Mouse (Mus musculus) CH12.LX (cell line): ENCODE data around the gene Dhx8. TPM values are rescaled to one million over a fixed set of nuclear protein-coding genes. Genes with fewer than 3 reads are reported as not detected.

Experiments
- DNase-seq: peaks from one replicate; pipeline ENCODE4 v3.0.0-alpha.2; 2013; ENCODE audit errors: extremely low read depth
- H3K27ac ChIP-seq: 2 replicates; pipeline ENCODE4 v1.5.1; 2012; ENCODE audit warnings: low read depth, mild to moderate bottlenecking, control low read depth, moderate library complexity; ENCODE audit not compliant: insufficient read depth
- H3K27me3 ChIP-seq: replicated peaks from 2 replicates; pipeline ENCODE3; 2012; ENCODE audit warnings: inconsistent platforms
- H3K36me3 ChIP-seq, 2 experiments: replicated peaks in 1 of 2; 2 replicates each; pipeline versions ENCODE3 to v1.6.1; 2012; ENCODE audit warnings: inconsistent platforms in 1 of 2, low read length in 1 of 2, mild to moderate bottlenecking in 1 of 2, mixed read lengths in 1 of 2, moderate library complexity in 1 of 2; ENCODE audit not compliant: control insufficient read depth in 1 of 2, insufficient read depth in 1 of 2
- H3K4me1 ChIP-seq, 2 experiments: 2 replicates each; pipeline ENCODE4 v1.6.1; 2012; ENCODE audit warnings: inconsistent platforms in 1 of 2, moderate library complexity in 1 of 2; ENCODE audit not compliant: insufficient read depth in 2 of 2, control insufficient read depth in 1 of 2
- H3K4me2 ChIP-seq: 2 replicates; pipeline ENCODE4 v1.6.1; 2012; ENCODE audit warnings: low read depth, mild to moderate bottlenecking, control low read depth; ENCODE audit not compliant: poor library complexity, insufficient read depth, severe bottlenecking
- H3K4me3 ChIP-seq, 3 experiments: fragments of 150-350 bp in 1 of 3; sonication (generic) in 1 of 3; replicated peaks in 1 of 3; 2 replicates each; pipeline versions ENCODE3 to v1.5.1; 2011 to 2012; ENCODE audit warnings: low read depth in 2 of 3, low read length in 2 of 3, mild to moderate bottlenecking in 2 of 3, moderate library complexity in 2 of 3, control low read depth in 1 of 3, improper control_type of control experiment in 1 of 3, inconsistent platforms in 1 of 3, mixed read lengths in 1 of 3; ENCODE audit not compliant: poor library complexity in 1 of 3
- H3K79me2 ChIP-seq: replicated peaks from 2 replicates; pipeline ENCODE4 v1.6.1; 2012; ENCODE audit warnings: mild to moderate bottlenecking, moderate library complexity; ENCODE audit not compliant: control insufficient read depth, poor library complexity, insufficient read depth, severe bottlenecking; ENCODE audit errors: extremely low read depth
- H3K9ac ChIP-seq: 2 replicates; pipeline ENCODE4 v1.6.1; 2012; ENCODE audit warnings: low read depth, mild to moderate bottlenecking, control low read depth, moderate library complexity; ENCODE audit not compliant: insufficient read depth
- H3K9me3 ChIP-seq: replicated peaks from 2 replicates; pipeline ENCODE3; 2012; ENCODE audit warnings: low read length, inconsistent platforms, mixed read lengths
- CHD1 ChIP-seq: IDR thresholded peaks from 2 replicates; pipeline ENCODE4 v1.6.1; 2012; ENCODE audit warnings: low read depth, low read length, improper control_type of control experiment, inconsistent platforms
- CHD2 ChIP-seq: IDR thresholded peaks from 2 replicates; pipeline ENCODE4 v1.6.1; 2011; ENCODE audit warnings: low read length, improper control_type of control experiment
- E2F4 ChIP-seq: IDR thresholded peaks from 2 replicates; pipeline ENCODE4 v1.6.1; 2011; ENCODE audit warnings: low read depth, low read length, improper control_type of control experiment; ENCODE audit not compliant: insufficient replicate concordance
- ELF1 ChIP-seq: IDR thresholded peaks from 2 replicates; pipeline ENCODE4 v1.6.1; 2014; ENCODE audit warnings: low read depth, mild to moderate bottlenecking, inconsistent platforms, low read length, improper control_type of control experiment
- ETS1 ChIP-seq: conservative IDR thresholded peaks from 2 replicates; pipeline ENCODE4 v1.6.1; 2012; ENCODE audit warnings: low read depth, mild to moderate bottlenecking, inconsistent platforms, low read length, improper control_type of control experiment, moderate library complexity
- IRF4 ChIP-seq: IDR thresholded peaks from 2 replicates; pipeline ENCODE4 v1.6.1; 2014; ENCODE audit warnings: low read depth, mild to moderate bottlenecking, inconsistent platforms, low read length, improper control_type of control experiment
- JUND ChIP-seq: conservative IDR thresholded peaks from 2 replicates; pipeline ENCODE4 v1.6.1; 2011; ENCODE audit warnings: low read depth, low read length, improper control_type of control experiment
- KAT2A ChIP-seq: IDR thresholded peaks from 2 replicates; pipeline ENCODE4 v1.6.1; 2012; ENCODE audit warnings: low read length, improper control_type of control experiment, inconsistent platforms; ENCODE audit not compliant: insufficient replicate concordance
- MAX ChIP-seq: IDR thresholded peaks from 2 replicates; pipeline ENCODE4 v1.6.1; 2011; ENCODE audit warnings: low read length, improper control_type of control experiment
- MAZ ChIP-seq: IDR thresholded peaks from 2 replicates; pipeline ENCODE4 v1.6.1; 2012; ENCODE audit warnings: low read depth, mild to moderate bottlenecking, inconsistent platforms, low read length, improper control_type of control experiment, moderate library complexity
- MYC ChIP-seq: IDR thresholded peaks from 2 replicates; pipeline ENCODE4 v1.6.1; 2011; ENCODE audit warnings: low read depth, mild to moderate bottlenecking, improper control_type of control experiment, low read length
- POLR2AphosphoS2 ChIP-seq: IDR thresholded peaks from 2 replicates; pipeline ENCODE4 v1.6.1; 2011; ENCODE audit warnings: low read depth, low read length, improper control_type of control experiment
- RCOR1 ChIP-seq: conservative IDR thresholded peaks from 2 replicates; pipeline ENCODE4 v1.6.1; 2012; ENCODE audit warnings: low read depth, mild to moderate bottlenecking, inconsistent platforms, low read length, improper control_type of control experiment
- SMC3 ChIP-seq: IDR thresholded peaks from 2 replicates; pipeline ENCODE4 v1.6.1; 2011; ENCODE audit warnings: low read depth, low read length, improper control_type of control experiment
- TCF12 ChIP-seq: IDR thresholded peaks from 2 replicates; pipeline ENCODE4 v1.6.1; 2014; ENCODE audit warnings: low read depth, mild to moderate bottlenecking, inconsistent platforms, low read length, improper control_type of control experiment
- USF1 ChIP-seq: IDR thresholded peaks from 2 replicates; pipeline ENCODE4 v1.6.1; 2014; ENCODE audit warnings: low read depth, mild to moderate bottlenecking, inconsistent platforms, low read length, improper control_type of control experiment
- ZC3H11A ChIP-seq: IDR thresholded peaks from 2 replicates; pipeline ENCODE4 v1.6.1; 2012; ENCODE audit warnings: low read depth, mild to moderate bottlenecking, inconsistent platforms, low read length, improper control_type of control experiment
- ZKSCAN1 ChIP-seq: IDR thresholded peaks from 2 replicates; pipeline ENCODE4 v1.6.1; 2012; ENCODE audit warnings: low read depth, inconsistent platforms, low read length, improper control_type of control experiment, borderline replicate concordance
- ZMIZ1 ChIP-seq: IDR thresholded peaks from 2 replicates; pipeline ENCODE4 v1.6.1; 2012; ENCODE audit warnings: low read depth, mild to moderate bottlenecking, inconsistent platforms, low read length, improper control_type of control experiment
- dilution Hi-C: fragments of 300-500 bp; cut with MboI; formaldehyde crosslinking; loops from 2 replicates; pipeline ENCODE4 v1.14.3; 2020; ENCODE audit warnings: low sequenced_read_pairs; ENCODE audit not compliant: extremely low pct_unique_long_range_greater_than_20kb, extremely low pct_ligation_motif_present
- in situ Hi-C: fragments of 300-500 bp; cut with MboI; formaldehyde crosslinking; loops from 3 replicates; pipeline ENCODE4 v1.14.3; 2019; ENCODE audit warnings: low sequenced_read_pairs, low pct_ligation_motif_present, low pct_unique_long_range_greater_than_20kb, mixed read lengths
- polyA plus RNA-seq: library from polyadenylated mRNA; unstranded; fragments of >175 nt; gene quantifications from 2 replicates; pipeline ENCODE4 v1.2.1, GENCODE M21; 2012; ENCODE audit warnings: low read depth; ENCODE audit not compliant: insufficient read length
- total RNA-seq, 2 experiments: library from RNA; depleted of rRNA; stranded (reverse); fragments of 300-350 nt in 1 of 2; fragments of >200 nt in 1 of 2; gene quantifications; 2 replicates each; pipeline ENCODE4 v1.2.3; 2012 to 2014

The Dhx8 gene
- total and polyA plus RNA-seq, 3 experiments, result 24.3 to 61.7 (median 33.4) TPM

DNA sequence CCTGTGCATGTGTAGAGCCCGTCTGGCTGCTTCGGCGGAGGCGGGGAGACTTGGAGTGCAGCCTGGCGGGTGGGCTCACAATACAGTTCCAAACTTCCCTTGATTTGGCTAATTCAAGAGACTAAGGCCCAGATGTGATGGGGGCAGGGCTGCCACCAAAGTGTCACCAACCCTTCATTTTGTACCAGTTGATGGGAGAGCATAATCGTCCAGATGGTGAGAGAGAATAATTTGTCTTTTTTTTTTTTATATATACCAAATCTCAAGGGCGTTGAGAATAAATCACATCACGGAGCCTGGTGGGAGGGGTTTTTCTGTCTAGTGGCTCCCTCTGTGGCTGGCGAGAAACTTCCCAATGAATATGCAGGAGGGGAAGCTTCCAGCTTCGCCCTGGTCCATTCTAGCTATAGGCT, 43.0 kb upstream of the Dhx8 start:
- no peak for DNase-seq
- dilution Hi-C loops, result no loop called here
- Histone ChIP-seq H3K4me1 (peaks cover 0 to 10% of the 10 kb centered on the region in 2 experiments; a peak in 2 of 4 replicates), H3K9ac (no peak overlapping the region), H3K79me2 (no peaks in the 10 kb centered on the region), H3K4me2 (no peak overlapping the region), H3K27me3 (peaks cover 23% of the 10 kb centered on the region), H3K9me3 (no peaks in the 10 kb centered on the region), H3K36me3 (no peaks in the 10 kb centered on the region), H3K27ac (no peak overlapping the region), H3K4me3 (no peak overlapping the region)
- TF ChIP-seq RCOR1, result no peak
- TF ChIP-seq CHD2, result no peak
- TF ChIP-seq POLR2AphosphoS2, result no peak
- TF ChIP-seq ZKSCAN1, result no peak
- TF ChIP-seq ZMIZ1, result no peak
- no peak for TF ChIP-seq KAT2A
- TF ChIP-seq ELF1, result no peak
- TF ChIP-seq MAZ, result no peak
- in situ Hi-C loops, result no loop called here

DNA sequence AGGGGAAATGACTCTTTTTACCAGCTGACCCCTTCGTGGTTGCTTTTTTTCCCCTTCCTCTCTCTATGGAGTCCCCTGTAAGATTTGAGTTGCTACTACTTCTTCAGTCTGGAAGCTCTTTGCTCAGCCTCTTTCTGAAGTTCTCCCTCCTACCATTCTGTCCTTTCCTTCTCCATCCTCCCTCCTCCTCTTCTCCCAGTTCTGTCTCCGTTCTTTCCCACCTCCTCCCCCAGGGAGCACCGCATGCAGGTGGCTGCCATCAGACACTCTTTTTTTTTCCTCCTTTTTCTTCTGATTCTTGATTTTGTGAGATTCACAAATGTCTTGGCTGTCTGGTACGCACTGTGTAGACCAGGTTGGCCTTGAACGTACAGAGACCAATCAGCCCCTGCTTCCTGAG, 42.4 kb upstream of the Dhx8 start:
- no peak overlapping the region for H3K4me3 ChIP-seq
- peaks cover 0 to 10% of the 10 kb centered on the region in 2 experiments; a peak in 2 of 4 replicates for H3K4me1 ChIP-seq
- no peaks in the 10 kb centered on the region for H3K9me3 ChIP-seq
- peaks cover 26% of the 10 kb centered on the region for H3K27me3 ChIP-seq
- dilution Hi-C loops, result no loop called here
- H3K9ac ChIP-seq, result no peak overlapping the region
- TF ChIP-seq TCF12, result no peak
- no peak for TF ChIP-seq IRF4
- no peak for TF ChIP-seq MYC
- TF ChIP-seq MAZ, result no peak
- TF ChIP-seq ZC3H11A, result no peak
- no peak for TF ChIP-seq JUND
- TF ChIP-seq ETS1, result no peak
- TF ChIP-seq E2F4, result no peak
- TF ChIP-seq USF1, result no peak
- no peak for TF ChIP-seq SMC3
- TF ChIP-seq CHD1, result no peak
- no peak for TF ChIP-seq MAX
- TF ChIP-seq, all 38 proteins: peak for 0
- Histone ChIP-seq H3K4me2 (no peak overlapping the region), H3K79me2 (no peaks in the 10 kb centered on the region), H3K27ac (no peak overlapping the region), H3K36me3 (no peaks in the 10 kb centered on the region)
- DNase-seq, result no peak
- in situ Hi-C loops, result no loop called here
